Mouse (Mus musculus): ENCODE measurements at regions not wholly inside any gene's neighbourhood (a gene's known extent, or its start where the extent isn't known, plus 50 kb on each side); places are given as distances from the start of the nearest gene placed in this dataset.

- no peak for DNase-seq
- no peak for TF ChIP-seq CTCF (conservative IDR thresholded peaks at IDR 0.05; ENCODE audit: insufficient read depth, insufficient read length, low read depth, low read length)
- no peak for TF ChIP-seq POLR2A (IDR thresholded peaks at IDR 0.05; ENCODE audit: low read depth, low read length)
- H3K36me3 ChIP-seq (ENCODE audit: control insufficient read depth, insufficient read depth, low read length), result no peaks in the 10 kb centered on the region
- H3K27ac ChIP-seq (ENCODE audit: insufficient read depth, low read depth, low read length), result no peak overlapping the region
- 82% methylated on average over 8 of the region's 8 CpGs for WGBS
- no peaks in the 10 kb centered on the region; the same call in 1 of the 2 replicates for H3K27me3 ChIP-seq (replicated peaks; ENCODE audit: control insufficient read depth, insufficient read depth, low read length)
- no peaks in the 10 kb centered on the region for H3K4me1 ChIP-seq (ENCODE audit: control insufficient read depth, insufficient read depth, low read length)
- no peak overlapping the region for H3K4me3 ChIP-seq (ENCODE audit: insufficient read depth, low read depth, low read length)
These were observed 183.6 kb upstream of the Palmd start for GRCm38 (mm10) chr3:117152414-117152813.

DNA sequence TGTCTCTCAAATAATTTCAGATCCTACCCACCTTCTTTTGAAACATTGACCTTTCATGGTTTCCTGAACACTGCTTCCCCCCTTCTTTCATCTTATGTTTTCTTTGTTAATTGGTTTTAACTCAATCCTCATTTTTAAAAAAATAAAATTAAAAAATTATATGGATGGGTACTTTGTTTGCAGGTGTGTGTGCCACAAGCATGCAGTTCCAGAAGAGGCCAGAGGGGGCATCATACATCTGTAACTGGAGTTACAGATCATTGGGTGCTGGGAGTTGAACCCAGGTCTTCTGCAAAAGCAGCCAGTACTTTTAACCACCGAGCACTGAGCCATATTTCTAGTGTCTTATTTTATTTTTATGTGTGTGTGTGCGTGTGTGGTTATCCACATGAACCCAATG is 178.6 kb upstream of the Palmd start:
- H3K4me1 ChIP-seq (ENCODE audit: control insufficient read depth, insufficient read depth, low read length), result no peaks in the 10 kb centered on the region
- no peak overlapping the region for H3K27ac ChIP-seq (ENCODE audit: insufficient read depth, low read depth, low read length)
- no peaks in the 10 kb centered on the region; the same call in 1 of the 2 replicates for H3K27me3 ChIP-seq (replicated peaks; ENCODE audit: control insufficient read depth, insufficient read depth, low read length)
- TF ChIP-seq POLR2A (IDR thresholded peaks at IDR 0.05; ENCODE audit: low read depth, low read length), result no peak
- no peak for TF ChIP-seq CTCF (conservative IDR thresholded peaks at IDR 0.05; ENCODE audit: insufficient read depth, insufficient read length, low read depth, low read length)
- no peak for DNase-seq
- no peaks in the 10 kb centered on the region for H3K36me3 ChIP-seq (ENCODE audit: control insufficient read depth, insufficient read depth, low read length)
- no peak overlapping the region for H3K4me3 ChIP-seq (ENCODE audit: insufficient read depth, low read depth, low read length)
- 89% methylated on average over 2 of the region's 2 CpGs for WGBS

DNA sequence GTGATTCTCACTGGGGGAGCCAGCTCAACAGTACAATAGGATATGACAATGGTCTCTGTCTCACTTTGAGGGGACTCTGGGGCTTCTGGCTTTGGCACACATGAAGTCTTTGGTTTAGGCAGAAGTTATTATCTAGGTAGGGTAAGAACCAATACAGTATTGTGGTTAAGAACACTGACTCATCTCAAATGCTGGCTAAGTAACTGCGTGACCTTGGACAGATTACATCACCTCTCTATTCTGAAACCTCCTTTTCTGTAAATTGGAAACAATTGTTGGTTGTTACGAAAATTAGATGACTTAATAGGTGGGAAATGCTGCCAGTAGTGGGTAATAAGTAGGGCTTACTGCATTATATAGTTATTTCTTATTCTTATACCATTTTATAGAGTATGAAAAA is 171.0 kb upstream of the Palmd start:
- WGBS, result 88% methylated on average over 2 of the region's 2 CpGs
- TF ChIP-seq CTCF (conservative IDR thresholded peaks at IDR 0.05; ENCODE audit: insufficient read depth, insufficient read length, low read depth, low read length), result no peak
- TF ChIP-seq POLR2A (IDR thresholded peaks at IDR 0.05; ENCODE audit: low read depth, low read length), result no peak
- H3K4me3 ChIP-seq (ENCODE audit: insufficient read depth, low read depth, low read length), result no peak overlapping the region
- no peaks in the 10 kb centered on the region for H3K36me3 ChIP-seq (ENCODE audit: control insufficient read depth, insufficient read depth, low read length)
- no peak for DNase-seq
- H3K27me3 ChIP-seq (replicated peaks; ENCODE audit: control insufficient read depth, insufficient read depth, low read length), result no peaks in the 10 kb centered on the region
- H3K4me1 ChIP-seq (ENCODE audit: control insufficient read depth, insufficient read depth, low read length), result no peaks in the 10 kb centered on the region
- no peak overlapping the region for H3K27ac ChIP-seq (ENCODE audit: insufficient read depth, low read depth, low read length)

DNA sequence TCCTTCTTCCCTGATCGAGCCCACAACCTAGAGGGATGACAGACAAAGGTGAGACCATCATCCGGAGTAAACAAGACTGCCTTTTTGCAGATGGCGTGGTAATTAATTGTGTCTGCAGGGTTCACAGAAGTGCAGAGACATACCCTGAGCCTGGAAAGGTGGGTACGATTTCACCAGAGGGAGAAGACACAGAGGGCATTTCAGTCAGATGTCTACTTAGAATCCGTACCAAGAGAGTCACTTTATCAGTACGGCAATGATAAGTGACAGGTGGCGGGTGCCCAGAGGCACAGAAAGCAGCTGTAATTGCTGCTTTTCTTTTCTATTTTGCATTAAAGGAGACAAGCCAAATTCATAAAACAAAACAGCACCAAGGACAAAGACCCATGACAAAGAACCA is 169.9 kb upstream of the Palmd start:
- Histone ChIP-seq H3K27ac (ENCODE audit: insufficient read depth, low read depth, low read length) (no peak overlapping the region), H3K4me3 (ENCODE audit: insufficient read depth, low read depth, low read length) (no peak overlapping the region), H3K36me3 (ENCODE audit: control insufficient read depth, insufficient read depth, low read length) (no peaks in the 10 kb centered on the region), H3K27me3 (replicated peaks; ENCODE audit: control insufficient read depth, insufficient read depth, low read length) (no peaks in the 10 kb centered on the region), H3K4me1 (ENCODE audit: control insufficient read depth, insufficient read depth, low read length) (no peaks in the 10 kb centered on the region)
- TF ChIP-seq POLR2A (IDR thresholded peaks at IDR 0.05; ENCODE audit: low read depth, low read length) (no peak), CTCF (conservative IDR thresholded peaks at IDR 0.05; ENCODE audit: insufficient read depth, insufficient read length, low read depth, low read length) (no peak)
- no peak for DNase-seq
- WGBS, result 82% methylated on average over 7 of the region's 7 CpGs

- WGBS, result 85% methylated on average over 4 of the region's 4 CpGs
- no peak for TF ChIP-seq POLR2A (IDR thresholded peaks at IDR 0.05; ENCODE audit: low read depth, low read length)
- no peak for TF ChIP-seq CTCF (conservative IDR thresholded peaks at IDR 0.05; ENCODE audit: insufficient read depth, insufficient read length, low read depth, low read length)
- H3K27me3 ChIP-seq (replicated peaks; ENCODE audit: control insufficient read depth, insufficient read depth, low read length), result no peaks in the 10 kb centered on the region
- H3K36me3 ChIP-seq (ENCODE audit: control insufficient read depth, insufficient read depth, low read length), result no peaks in the 10 kb centered on the region
- no peak overlapping the region for H3K4me3 ChIP-seq (ENCODE audit: insufficient read depth, low read depth, low read length)
- H3K27ac ChIP-seq (ENCODE audit: insufficient read depth, low read depth, low read length), result no peak overlapping the region
- no peaks in the 10 kb centered on the region for H3K4me1 ChIP-seq (ENCODE audit: control insufficient read depth, insufficient read depth, low read length)
- DNase-seq, result no peak
These were observed 164.1 kb upstream of the Palmd start for GRCm38 (mm10) chr3:117132897-117133296.

GRCm38 (mm10) chr3:117122211-117122610 is 153.4 kb upstream of the Palmd start:
- DNase-seq, result no peak
- no peak overlapping the region for H3K4me3 ChIP-seq (ENCODE audit: insufficient read depth, low read depth, low read length)
- WGBS, result 94% methylated on average over 3 of the region's 3 CpGs
- H3K27me3 ChIP-seq (replicated peaks; ENCODE audit: control insufficient read depth, insufficient read depth, low read length), result no peaks in the 10 kb centered on the region
- no peak for TF ChIP-seq CTCF (conservative IDR thresholded peaks at IDR 0.05; ENCODE audit: insufficient read depth, insufficient read length, low read depth, low read length)
- TF ChIP-seq POLR2A (IDR thresholded peaks at IDR 0.05; ENCODE audit: low read depth, low read length), result no peak
- no peak overlapping the region for H3K27ac ChIP-seq (ENCODE audit: insufficient read depth, low read depth, low read length)
- H3K4me1 ChIP-seq (ENCODE audit: control insufficient read depth, insufficient read depth, low read length), result no peaks in the 10 kb centered on the region
- no peaks in the 10 kb centered on the region for H3K36me3 ChIP-seq (ENCODE audit: control insufficient read depth, insufficient read depth, low read length)

GRCm38 (mm10) chr3:117120086-117121055 is 151.6 kb upstream of the Palmd start:
- H3K27me3 ChIP-seq (replicated peaks; ENCODE audit: control insufficient read depth, insufficient read depth, low read length), result no peaks in the 10 kb centered on the region
- WGBS, result 42% methylated on average over 13 of the region's 13 CpGs
- TF ChIP-seq CTCF (conservative IDR thresholded peaks at IDR 0.05; ENCODE audit: insufficient read depth, insufficient read length, low read depth, low read length) (peak; percentile 67), POLR2A (IDR thresholded peaks at IDR 0.05; ENCODE audit: low read depth, low read length) (no peak)
- no peak overlapping the region for H3K27ac ChIP-seq (ENCODE audit: insufficient read depth, low read depth, low read length)
- H3K36me3 ChIP-seq (ENCODE audit: control insufficient read depth, insufficient read depth, low read length), result no peaks in the 10 kb centered on the region
- DNase-seq, result peak; percentile 56
- H3K4me1 ChIP-seq (ENCODE audit: control insufficient read depth, insufficient read depth, low read length), result no peaks in the 10 kb centered on the region
- H3K4me3 ChIP-seq (ENCODE audit: insufficient read depth, low read depth, low read length), result no peak overlapping the region

Data from kidney, adult 2 months (tissue).